Comparison of ENCODE assay signal across 4 mouse cellular contexts in genomic region chr6:4158293-4158692, GRCm38 (mm10).
"Had no signal": no experiment of that assay in that cellular context is flagged by ENCODE, and none has a peak within 500 bp of the region (broad histone marks: within the 10 kb centered on the region; RNA-seq: fewer than 3 reads in every experiment).

No protein-coding gene starts in this region.

- H3K4me3 ChIP-seq: neural tube, embryonic 13.5 days; neural tube, embryonic 15.5 days; stomach, embryonic 15.5 days had no signal

- H3K27me3 ChIP-seq: neural tube, embryonic 13.5 days; neural tube, embryonic 15.5 days; stomach, embryonic 15.5 days had no signal

- H3K4me1 ChIP-seq: neural tube, embryonic 15.5 days; stomach, embryonic 15.5 days had no signal

- H3K9ac ChIP-seq: neural tube, embryonic 13.5 days; neural tube, embryonic 15.5 days; stomach, embryonic 15.5 days had no signal

- H3K9me3 ChIP-seq: neural tube, embryonic 13.5 days; neural tube, embryonic 15.5 days; stomach, embryonic 15.5 days had no signal

- H3K4me2 ChIP-seq: neural tube, embryonic 13.5 days; neural tube, embryonic 15.5 days; stomach, embryonic 15.5 days had no signal

- H3K36me3 ChIP-seq: neural tube, embryonic 13.5 days; neural tube, embryonic 15.5 days; stomach, embryonic 15.5 days had no signal

- H3K27ac ChIP-seq: neural tube, embryonic 13.5 days; neural tube, embryonic 15.5 days; stomach, embryonic 15.5 days; stomach, postnatal 0 days had no signal
